Mouse (Mus musculus) hematopoietic stem cell, adult 5-6 weeks (primary cell): ENCODE results near the gene Exo5. TPM values are rescaled to one million over a fixed set of nuclear protein-coding genes. Genes with fewer than 3 reads are reported as not detected.

Source experiments
- ATAC-seq, 2 experiments: fragments of 125-278 bp in 1 of 2; replicated peaks in 1 of 2; 2 replicates each; pipeline ENCODE4 v1.8.0; 2016 to 2017; ENCODE audit warnings: inconsistent platforms in 2 of 2, mild to moderate bottlenecking in 2 of 2, moderate number of reproducible peaks in 2 of 2, low read depth in 1 of 2, moderate TSS enrichment in 1 of 2; ENCODE audit not compliant: low FRiP score in 2 of 2, poor library complexity in 2 of 2, severe bottlenecking in 2 of 2, insufficient read depth in 1 of 2, low TSS enrichment in 1 of 2
- total RNA-seq: library from RNA; stranded (forward); fragments of 172-1452, 232-1000 nt; gene quantifications from 2 replicates; pipeline ENCODE4 v1.2.3, GENCODE M21; 2017

Gene Exo5
- total RNA-seq, 1 experiment from 2014 or later, result 26.9 TPM

GRCm38 (mm10) chr4:120885208-120886120, 39.4 kb downstream of the Exo5 start:
- no peak for ATAC-seq

- ATAC-seq, result peak; percentile 78 to 82; a peak in 3 of 4 replicates
Measured at GRCm38 (mm10) chr4:120882002-120882625, 42.7 kb downstream of the Exo5 start.

- ATAC-seq, result peak; percentile 63 to 66
Measured at GRCm38 (mm10) chr4:120880731-120881432, 43.9 kb downstream of the Exo5 start.

- ATAC-seq, result no peak
Measured at GRCm38 (mm10) chr4:120879386-120879785, 45.4 kb downstream of the Exo5 start.

- no peak for ATAC-seq
Measured at GRCm38 (mm10) chr4:120878728-120879127, 46.1 kb downstream of the Exo5 start.

GRCm38 (mm10) chr4:120875961-120876360, 48.9 kb downstream of the Exo5 start:
- ATAC-seq, result no peak

Other genes with a start within 250 kb of the Exo5 start
- gene Kcnq4, start 176.4 kb downstream of the Exo5 start, total RNA-seq, result not detected in 2 replicates
- 49.2 and 64.7 TPM in 2 replicates for gene Nfyc, start 93.4 kb downstream of the Exo5 start, total RNA-seq
- 0.30 and 1.2 TPM in 2 replicates for gene Rims3, start 70.2 kb downstream of the Exo5 start, total RNA-seq
- 4.2 and 4.3 TPM in 2 replicates for gene Zfp69, start 26.7 kb upstream of the Exo5 start, total RNA-seq
- gene Smap2, start 92.2 kb upstream of the Exo5 start, total RNA-seq, result 50.3 and 52.8 TPM in 2 replicates
- gene Col9a2, start 114.4 kb upstream of the Exo5 start, total RNA-seq, result 0.06 TPM in 1 of 2 replicates, not detected in the other
- 64.8 and 73.0 TPM in 2 replicates for gene Zmpste24, start 173.2 kb upstream of the Exo5 start, total RNA-seq
- gene Tmco2, start 184.2 kb upstream of the Exo5 start, total RNA-seq, result not detected in 2 replicates